Mouse (Mus musculus) layer of hippocampus, postnatal 25 days (tissue): ENCODE measurements around the gene Asb18. TPM values are rescaled to one million over a fixed set of nuclear protein-coding genes. Genes with fewer than 3 reads are reported as not detected.
A peak's percentile ranks its signal among the peaks of the same experiment; 100 is the strongest.

Experiments
- DNase-seq, 2 experiments: peaks; one replicate each; pipeline ENCODE4 v3.0.0; 2022; ENCODE audit warnings: mixed read lengths in 2 of 2, low spot score in 1 of 2; ENCODE audit errors: extremely low spot score in 1 of 2
- total RNA-seq, 2 experiments: library from RNA; stranded (reverse); gene quantifications; 2 replicates each; pipeline ENCODE4 v1.2.3; 2021

Asb18 gene
- total RNA-seq, 2 experiments from 2014 or later = 2.7 to 3.2 TPM

- no peak for DNase-seq
These were observed 38.1 kb downstream of the Asb18 start for GRCm38 (mm10) chr1:89976411-89976810.

DNA sequence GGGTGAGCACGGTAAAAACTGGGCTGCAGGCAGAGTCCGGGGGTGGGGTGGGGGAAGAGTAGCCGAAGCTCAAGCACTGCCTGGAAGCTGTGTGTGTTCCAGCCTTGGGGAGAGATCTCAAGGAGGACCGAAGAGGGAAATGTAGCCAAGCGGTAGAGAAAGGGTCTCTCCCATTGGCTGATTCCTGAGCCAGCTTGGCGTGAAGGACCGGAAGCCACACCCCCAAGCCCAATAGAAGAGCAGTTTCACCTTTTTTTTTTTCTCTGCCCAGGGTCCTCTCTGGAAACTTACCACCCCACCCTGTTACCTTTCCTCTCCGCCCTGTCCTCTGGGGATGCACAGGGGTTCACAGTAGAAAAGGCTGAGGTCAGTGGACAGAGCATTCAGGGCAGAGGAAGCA, 39.9 kb downstream of the Asb18 start:
- no peak for DNase-seq

GRCm38 (mm10) chr1:89971848-89972247, 42.6 kb downstream of the Asb18 start:
- no peak for DNase-seq

DNA sequence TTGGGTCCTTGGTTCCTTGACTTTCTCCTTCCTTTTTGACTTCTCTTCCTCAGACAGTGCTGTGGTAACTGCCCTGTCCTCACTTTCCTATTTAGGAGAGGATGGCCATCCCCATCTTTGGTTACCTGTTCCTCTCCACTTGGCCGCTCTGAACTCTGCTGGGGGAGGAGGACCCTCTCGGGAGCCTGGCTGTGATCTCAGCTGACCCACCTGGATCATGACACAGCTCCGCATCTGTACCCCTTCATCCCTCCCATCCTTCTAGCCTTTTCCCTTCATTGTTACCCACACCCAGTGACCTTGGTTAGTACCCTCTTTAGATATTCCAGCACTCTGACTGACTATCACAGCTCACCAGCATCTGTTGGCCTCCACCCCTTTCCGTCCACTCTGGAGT, 44.8 kb downstream of the Asb18 start:
- no peak for DNase-seq

DNA sequence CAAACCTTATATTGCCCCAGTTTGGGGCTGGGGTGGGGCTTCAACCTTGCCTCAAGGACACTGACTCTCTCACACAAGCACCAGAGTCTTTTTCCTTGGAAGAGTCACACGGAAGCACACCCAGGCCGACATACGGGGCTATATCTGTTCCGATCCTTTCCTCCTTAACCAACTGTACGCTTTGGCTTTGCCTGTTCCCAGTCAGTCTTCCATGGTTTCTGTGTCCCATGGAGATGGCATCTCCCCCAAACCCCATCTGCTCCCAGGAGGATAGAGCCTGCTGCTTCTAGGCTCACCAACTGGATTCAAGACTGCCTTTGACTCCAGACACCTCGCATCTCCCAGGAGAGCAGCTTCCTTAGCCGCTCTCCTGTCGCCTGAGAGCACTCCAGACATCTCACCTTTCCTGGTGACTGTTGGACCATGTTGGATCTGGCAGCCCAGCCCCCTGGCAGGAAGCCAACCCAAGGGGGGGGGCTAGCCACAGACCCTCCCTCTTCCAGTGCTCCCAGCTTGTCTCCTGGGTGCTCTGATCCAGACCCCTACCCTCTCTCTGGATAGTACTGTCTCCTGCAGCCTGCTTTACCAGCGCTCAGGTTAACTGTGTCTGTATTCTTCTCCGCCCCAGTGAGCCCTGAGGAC, 45.3 kb downstream of the Asb18 start:
- DNase-seq = no peak

DNA sequence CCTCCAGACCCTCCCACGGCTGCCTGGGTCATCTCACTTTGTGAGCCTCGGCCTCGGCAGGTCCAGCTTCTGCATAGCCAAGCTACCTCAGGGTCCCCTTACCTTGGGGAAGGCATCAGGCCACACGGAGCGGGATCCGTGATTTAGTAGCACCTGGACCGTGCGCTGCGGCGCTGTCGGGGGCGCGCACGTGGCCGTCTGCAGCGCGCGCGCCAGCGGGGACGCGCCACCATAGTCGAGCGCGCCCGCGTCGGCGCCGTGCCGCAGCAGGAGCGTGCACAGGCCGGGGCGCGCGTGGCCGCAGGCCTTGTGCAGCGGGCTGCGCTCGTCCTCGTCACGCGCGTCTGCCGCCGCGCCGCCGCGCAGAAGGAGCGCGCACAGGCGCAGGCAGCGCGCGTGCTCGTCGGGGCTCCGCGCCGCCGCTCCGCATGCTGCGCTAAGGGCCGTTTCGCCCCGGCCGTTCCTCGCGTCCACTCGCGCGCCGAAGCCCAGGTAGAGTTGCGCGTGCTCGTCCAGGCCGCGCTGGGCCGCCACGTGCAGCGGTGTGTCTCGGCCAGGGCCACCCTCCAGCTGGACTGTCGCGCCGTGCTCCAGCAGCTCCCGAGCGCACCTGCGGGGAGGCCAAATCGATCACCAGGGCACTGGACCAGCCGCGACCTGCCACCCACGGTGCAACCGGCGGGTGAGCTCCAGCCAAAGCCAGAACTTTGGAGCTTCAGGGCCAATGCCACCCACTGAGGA, 46.2 kb downstream of the Asb18 start:
- peak; percentile 39 to 46 for DNase-seq

DNA sequence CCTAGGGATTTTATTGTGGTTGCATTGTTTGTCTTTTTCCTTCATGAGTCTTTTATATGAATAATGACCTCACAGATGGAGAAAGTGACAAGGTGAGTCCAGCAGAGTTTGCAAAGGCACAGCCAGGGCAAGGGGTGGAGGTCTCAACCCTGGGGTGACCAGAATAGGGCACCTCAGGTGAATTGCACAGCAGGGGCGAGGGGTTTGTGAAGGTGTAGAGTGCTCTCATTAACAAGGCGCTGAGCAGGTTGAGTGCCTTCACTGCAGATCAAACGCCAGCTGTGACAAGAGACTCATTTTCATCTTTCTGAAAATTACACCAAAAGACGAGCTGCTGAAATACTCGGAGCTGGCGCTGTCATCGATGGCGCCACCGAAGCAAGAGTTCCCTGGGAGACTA, 46.9 kb downstream of the Asb18 start:
- DNase-seq = no peak

DNA sequence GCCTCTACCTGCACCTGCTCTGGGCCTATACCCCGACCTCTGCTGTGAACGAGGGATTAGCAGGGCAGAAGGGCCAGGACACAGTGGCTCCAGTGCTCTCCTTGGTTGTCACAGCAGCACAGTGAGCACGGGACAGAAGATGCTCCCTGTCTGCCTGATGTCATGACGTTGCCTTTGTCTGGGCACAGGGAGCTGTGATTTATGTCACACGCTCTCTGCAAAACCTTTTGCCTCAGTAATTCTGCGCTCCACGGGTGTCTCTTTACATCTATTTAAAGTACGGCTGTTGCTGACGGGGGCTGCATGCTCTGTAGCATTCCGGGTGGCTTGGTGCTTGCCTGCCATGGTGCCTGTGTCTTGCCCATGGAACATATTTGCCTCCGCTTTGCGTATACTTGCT, 50.0 kb downstream of the Asb18 start:
- DNase-seq = no peak

GRCm38 (mm10) chr1:89963296-89963695, 51.2 kb downstream of the Asb18 start:
- DNase-seq = no peak

DNA sequence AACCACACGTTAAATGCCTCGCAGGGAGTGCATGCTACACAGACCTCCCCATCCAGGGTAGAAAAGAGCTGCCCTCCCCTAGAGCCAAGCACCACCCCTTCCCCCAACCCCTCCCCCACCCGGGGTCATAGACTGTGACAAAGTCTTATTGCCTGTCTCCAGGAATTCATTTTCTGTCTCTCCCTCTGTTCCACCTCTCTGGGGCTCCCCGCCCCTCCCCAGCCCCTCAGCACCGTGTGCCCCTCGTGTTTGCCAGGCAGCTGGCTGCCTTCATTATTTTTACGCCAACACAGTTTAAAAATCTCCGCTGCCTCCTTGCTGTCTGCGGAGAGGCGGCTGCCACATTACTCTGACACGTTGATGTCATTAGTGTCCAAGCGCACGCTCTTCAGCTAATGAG, 52.4 kb downstream of the Asb18 start:
- DNase-seq = no peak

GRCm38 (mm10) chr1:89959393-89959792, 55.1 kb downstream of the Asb18 start:
- DNase-seq = no peak

- DNase-seq = peak; percentile 52 to 79
These were observed 71.3 kb downstream of the Asb18 start for GRCm38 (mm10) chr1:89943202-89943601.

- no peak for DNase-seq
These were observed 72.0 kb downstream of the Asb18 start for GRCm38 (mm10) chr1:89942395-89942976.

- DNase-seq = no peak
These were observed 72.6 kb downstream of the Asb18 start for GRCm38 (mm10) chr1:89941701-89942381.

DNA sequence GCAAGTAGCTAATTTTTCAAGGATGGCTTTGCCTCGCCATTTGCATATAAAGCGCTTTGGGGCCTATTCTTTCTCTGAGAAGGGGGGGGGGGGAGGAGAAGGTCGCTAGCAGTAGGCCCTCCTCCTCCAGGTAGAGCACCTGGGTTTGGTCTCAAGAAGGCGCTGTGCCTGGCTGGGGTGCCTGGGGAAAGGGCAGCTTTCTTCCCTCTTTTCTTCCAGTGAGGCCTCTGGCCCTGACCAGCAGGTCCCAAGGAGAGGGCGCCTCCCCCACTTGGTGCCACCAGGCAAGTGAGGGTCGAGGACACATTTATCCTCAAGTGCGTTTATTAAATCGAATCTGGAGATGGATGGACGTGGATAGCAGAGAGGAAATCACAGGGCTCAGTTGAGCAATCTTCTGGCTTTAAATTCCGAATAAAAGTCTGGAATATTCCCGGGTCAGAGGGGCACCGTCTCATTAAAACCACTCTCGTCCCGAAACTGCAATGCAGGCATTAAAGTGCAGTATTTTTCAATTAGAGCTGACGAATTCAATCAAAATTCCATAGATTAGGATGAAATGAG, 73.4 kb downstream of the Asb18 start:
- DNase-seq = no peak

DNA sequence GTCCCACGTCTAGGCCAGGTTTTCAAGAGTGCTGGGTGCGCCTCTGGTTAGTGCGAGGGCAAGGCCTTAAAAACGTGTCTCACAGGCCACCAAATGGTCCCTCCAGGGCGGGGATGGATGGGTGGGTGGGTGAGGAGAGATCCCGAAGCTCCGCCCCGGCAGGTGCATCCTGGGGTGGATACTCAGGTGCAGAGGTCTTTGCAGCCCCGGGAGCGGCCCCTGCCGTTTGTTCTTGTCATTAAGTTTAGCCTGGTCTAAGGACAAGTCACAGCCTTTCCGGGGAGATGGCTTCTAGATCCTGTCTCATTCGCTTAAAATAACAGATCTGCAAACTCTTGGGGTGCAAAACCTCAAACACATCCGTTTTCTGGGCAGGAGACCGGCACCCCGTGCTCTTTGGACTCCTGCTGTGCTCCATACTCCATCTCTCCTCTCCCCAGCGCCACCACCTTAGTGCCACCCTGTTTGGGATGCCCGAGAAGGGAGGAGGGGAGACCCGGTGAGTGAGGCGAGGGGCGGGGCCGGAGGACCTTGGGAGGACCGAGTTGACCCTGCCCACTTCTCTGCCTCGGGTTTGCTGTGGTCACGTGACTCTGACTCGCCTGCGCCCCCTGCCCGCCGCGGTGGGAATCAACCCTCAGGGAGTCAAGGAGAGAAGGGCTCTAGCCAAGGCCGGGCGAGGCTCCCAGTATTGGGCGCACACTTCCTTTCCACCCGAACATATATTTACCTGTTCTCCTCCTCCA, 74.3 kb downstream of the Asb18 start:
- DNase-seq = peak in 1 of 2 experiments; percentile 53

DNA sequence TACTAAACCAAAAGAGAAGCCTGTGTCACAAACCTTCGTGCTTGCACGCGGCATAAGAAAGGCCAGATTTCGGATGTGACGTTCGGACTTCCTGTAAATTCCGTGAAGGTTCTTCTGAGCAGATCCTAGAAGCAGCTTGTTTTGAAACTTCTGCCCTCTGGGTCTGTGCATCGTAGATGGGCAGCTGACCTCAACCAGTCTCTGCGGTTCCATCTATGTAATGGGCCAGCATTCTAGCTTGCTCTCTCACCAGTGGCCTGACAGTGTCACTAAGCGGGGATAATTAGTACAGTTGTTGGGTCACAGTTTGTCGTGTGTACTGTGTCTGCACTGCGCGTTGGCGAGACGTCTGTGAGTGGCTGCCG, 74.9 kb downstream of the Asb18 start:
- DNase-seq = no peak

- no peak for DNase-seq
These were observed 75.4 kb downstream of the Asb18 start for GRCm38 (mm10) chr1:89938884-89939595.

DNA sequence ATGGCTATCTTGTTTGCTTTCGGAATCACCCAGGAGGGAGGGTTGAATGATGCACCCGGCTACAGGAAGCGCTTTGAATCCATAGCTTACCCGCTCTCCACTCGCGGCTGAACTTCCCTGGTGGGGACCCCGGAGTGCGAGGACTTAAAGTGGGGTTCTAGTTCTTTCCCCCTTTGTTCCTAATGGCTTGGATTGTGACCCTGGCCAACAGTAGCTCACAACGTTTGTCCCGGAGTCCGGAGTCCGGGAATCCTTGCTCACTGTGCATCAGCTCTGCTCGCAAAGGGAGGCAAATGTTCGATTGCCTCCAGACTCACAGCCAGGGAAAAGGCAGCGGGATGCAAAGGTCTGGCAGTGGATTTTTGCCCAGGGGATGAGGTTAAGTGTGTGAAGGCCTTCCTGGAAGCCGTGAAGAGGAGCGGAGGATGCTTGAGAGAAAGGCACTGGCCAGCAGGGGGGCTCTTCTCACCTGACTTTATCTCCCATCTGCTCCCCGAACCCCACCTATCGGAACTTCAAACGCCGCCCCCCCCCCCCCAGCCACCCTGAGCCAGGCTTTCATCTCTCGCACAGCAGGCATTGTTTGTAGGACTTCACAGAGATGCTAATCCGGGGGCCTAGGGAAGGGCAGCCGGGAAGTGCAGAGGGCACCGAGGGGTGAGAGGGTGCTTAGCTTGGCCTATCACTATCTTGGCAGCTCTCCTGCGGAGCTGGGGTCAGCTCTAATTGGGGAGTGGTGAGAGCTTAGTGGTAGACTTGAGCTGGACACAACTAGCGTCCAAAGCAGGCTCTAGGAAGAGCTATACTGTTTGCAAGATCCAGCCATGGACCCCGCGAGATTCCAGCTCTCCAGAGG, 78.7 kb downstream of the Asb18 start:
- DNase-seq = no peak
